Mouse (Mus musculus): Measurements from ENCODE around the gene Cse1l. TPM values are rescaled to one million over a fixed set of nuclear protein-coding genes. Genes with fewer than 3 reads are reported as not detected.

Cse1l gene
- polyA plus RNA-seq, 1 experiment from 2014 or later, result 99.4 TPM

GRCm38 (mm10) chr2:166906523-166907182 is 813 bp downstream of the Cse1l start:
- H3K9ac ChIP-seq, result peak overlapping the region; percentile 87
- ATAC-seq (replicated peaks), result no peak; the same call in 1 of the 2 replicates
- H3K4me3 ChIP-seq, result peak overlapping the region; percentile 92
- H3K9me3 ChIP-seq, result no peaks in the 10 kb centered on the region
- H3K27me3 ChIP-seq (replicated peaks), result no peaks in the 10 kb centered on the region
- under 1% methylated on average over 28 of the region's 28 CpGs for WGBS
- peaks cover 11% of the 10 kb centered on the region for H3K4me1 ChIP-seq
- H3K36me3 ChIP-seq (replicated peaks), result no peaks in the 10 kb centered on the region
- H3K4me2 ChIP-seq, result peak overlapping the region; percentile 86
- H3K27ac ChIP-seq, result peak overlapping the region; percentile 97

- peaks cover 11% of the 10 kb centered on the region for H3K4me1 ChIP-seq
- no peak for ATAC-seq (replicated peaks)
- no peaks in the 10 kb centered on the region for H3K36me3 ChIP-seq (replicated peaks)
- WGBS, result 96% methylated on average over 3 of the region's 3 CpGs
- H3K9ac ChIP-seq, result no peak overlapping the region
- no peak overlapping the region for H3K4me2 ChIP-seq
- H3K27me3 ChIP-seq (replicated peaks), result no peaks in the 10 kb centered on the region
- no peak overlapping the region for H3K27ac ChIP-seq
- H3K9me3 ChIP-seq, result no peaks in the 10 kb centered on the region
- no peak overlapping the region for H3K4me3 ChIP-seq
These were observed 3.9 kb downstream of the Cse1l start for GRCm38 (mm10) chr2:166909729-166910128.

DNA sequence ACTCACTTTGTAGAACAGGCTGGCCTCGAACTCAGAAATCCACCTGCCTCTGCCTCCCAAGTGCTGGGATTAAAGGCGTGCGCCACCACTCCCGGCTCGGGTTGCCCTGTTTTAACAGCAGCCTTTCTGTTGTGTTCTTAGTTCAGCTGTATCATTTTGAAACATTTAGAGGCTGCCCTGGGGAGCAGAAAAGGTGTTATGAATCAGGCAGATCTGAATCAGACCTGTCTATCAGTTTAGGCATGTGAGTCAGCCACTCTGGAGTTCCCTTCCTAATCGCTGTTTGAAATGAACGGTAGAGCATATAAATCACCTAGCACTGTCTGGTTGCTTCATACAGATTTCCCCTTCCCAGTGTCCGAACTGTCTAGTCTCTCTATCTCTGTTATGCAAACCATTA is 4.7 kb downstream of the Cse1l start:
- Histone ChIP-seq H3K9me3 (no peaks in the 10 kb centered on the region), H3K4me2 (no peak overlapping the region), H3K36me3 (replicated peaks) (no peaks in the 10 kb centered on the region), H3K27me3 (replicated peaks) (no peaks in the 10 kb centered on the region), H3K27ac (no peak overlapping the region), H3K4me1 (peaks cover 11% of the 10 kb centered on the region), H3K9ac (no peak overlapping the region), H3K4me3 (no peak overlapping the region)
- no peak for ATAC-seq (replicated peaks)
- WGBS, result 95% methylated on average over 8 of the region's 8 CpGs

DNA sequence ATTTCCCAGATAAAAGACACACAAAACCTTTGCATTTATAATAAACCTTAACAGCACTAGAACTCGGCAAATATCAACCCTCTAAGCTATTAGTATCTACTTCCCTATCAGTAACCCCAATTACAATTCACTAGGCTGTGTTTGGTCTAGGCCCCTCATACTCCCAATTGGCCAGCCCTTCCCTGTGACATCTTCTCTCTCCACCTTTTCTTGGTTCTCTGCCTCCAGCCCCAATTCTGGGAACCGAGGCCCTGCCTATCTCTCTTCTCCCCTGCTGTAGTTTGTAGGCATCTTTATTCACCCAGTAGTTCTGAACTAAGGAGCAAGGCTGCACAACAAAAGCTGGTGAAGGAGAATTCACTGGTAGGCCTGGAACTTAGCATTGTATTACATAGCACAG is 18.1 kb downstream of the Cse1l start:
- H3K9ac ChIP-seq, result no peak overlapping the region
- H3K9me3 ChIP-seq, result no peaks in the 10 kb centered on the region
- H3K27me3 ChIP-seq (replicated peaks), result no peaks in the 10 kb centered on the region
- no peaks in the 10 kb centered on the region for H3K4me1 ChIP-seq
- 89% methylated on average over 2 of the region's 2 CpGs for WGBS
- peaks cover 29% of the 10 kb centered on the region for H3K36me3 ChIP-seq (replicated peaks)
- no peak overlapping the region for H3K4me2 ChIP-seq
- H3K4me3 ChIP-seq, result no peak overlapping the region
- no peak overlapping the region for H3K27ac ChIP-seq
- no peak for ATAC-seq (replicated peaks)

GRCm38 (mm10) chr2:166933943-166934342 is 28.1 kb downstream of the Cse1l start:
- ATAC-seq (replicated peaks), result no peak
- H3K9ac ChIP-seq, result no peak overlapping the region

DNA sequence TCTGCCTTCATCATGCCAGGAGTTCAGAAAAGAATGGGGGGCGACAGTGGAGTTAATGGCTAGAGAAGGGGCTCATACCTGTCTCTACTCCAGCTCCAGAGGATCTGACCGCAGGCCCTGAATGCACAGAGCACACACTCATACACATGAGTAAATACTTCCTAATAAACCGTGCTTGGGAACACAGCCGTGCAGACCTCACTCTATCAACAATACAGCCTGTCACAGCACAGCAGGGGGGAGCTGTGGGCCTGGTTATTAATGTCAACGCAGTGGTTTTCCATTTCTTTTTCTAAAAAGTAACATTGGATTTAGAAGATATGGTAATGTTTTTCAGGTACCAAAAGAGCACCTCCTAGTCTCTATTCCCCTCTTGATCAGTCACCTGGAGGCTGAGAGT is 28.6 kb downstream of the Cse1l start:
- Histone ChIP-seq H3K36me3 (replicated peaks) (peaks cover 41% of the 10 kb centered on the region), H3K4me1 (no peaks in the 10 kb centered on the region), H3K4me2 (no peak overlapping the region), H3K9ac (no peak overlapping the region), H3K27me3 (replicated peaks) (no peaks in the 10 kb centered on the region), H3K4me3 (no peak overlapping the region), H3K27ac (no peak overlapping the region), H3K9me3 (no peaks in the 10 kb centered on the region)
- ATAC-seq (replicated peaks), result no peak
- 65% methylated on average over 5 of the region's 5 CpGs for WGBS

More at GRCm38 (mm10) chr2:166933943-166934342, 28.1 kb downstream of the Cse1l start:
- no peak overlapping the region for H3K4me3 ChIP-seq
- WGBS, result 95% methylated on average over 6 of the region's 6 CpGs
- peaks cover 42% of the 10 kb centered on the region for H3K36me3 ChIP-seq (replicated peaks)
- H3K27me3 ChIP-seq (replicated peaks), result no peaks in the 10 kb centered on the region
- H3K9me3 ChIP-seq, result no peaks in the 10 kb centered on the region
- no peak overlapping the region for H3K27ac ChIP-seq
- no peak overlapping the region for H3K4me2 ChIP-seq
- no peaks in the 10 kb centered on the region for H3K4me1 ChIP-seq

DNA sequence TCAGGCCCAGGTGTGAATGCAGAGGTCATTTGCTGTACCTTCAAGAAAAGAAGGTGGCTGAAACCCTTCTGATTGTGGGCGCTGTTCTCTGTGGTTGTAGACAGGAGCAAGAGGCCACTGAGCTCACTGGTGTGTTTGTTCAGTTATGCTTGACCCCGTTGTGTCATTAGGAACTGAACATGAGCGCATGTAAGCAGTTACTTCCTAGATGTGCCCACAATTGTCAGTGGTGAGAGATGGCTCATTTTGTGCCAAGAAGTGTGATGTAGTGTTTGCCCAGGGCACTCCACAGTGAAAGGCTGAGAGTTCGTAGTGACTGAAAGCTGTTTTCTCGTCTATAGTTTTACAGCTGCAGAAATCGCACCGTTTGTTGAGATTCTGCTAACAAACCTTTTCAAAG is 29.7 kb downstream of the Cse1l start:
- Histone ChIP-seq H3K27me3 (replicated peaks) (no peaks in the 10 kb centered on the region), H3K36me3 (replicated peaks) (peaks cover 38% of the 10 kb centered on the region), H3K27ac (no peak overlapping the region), H3K4me3 (no peak overlapping the region), H3K9me3 (no peaks in the 10 kb centered on the region), H3K9ac (no peak overlapping the region), H3K4me2 (no peak overlapping the region), H3K4me1 (no peaks in the 10 kb centered on the region)
- WGBS, result 95% methylated on average over 7 of the region's 7 CpGs
- ATAC-seq (replicated peaks), result no peak

- Histone ChIP-seq H3K4me3 (no peak overlapping the region), H3K9me3 (no peaks in the 10 kb centered on the region), H3K27me3 (replicated peaks) (no peaks in the 10 kb centered on the region), H3K4me1 (no peaks in the 10 kb centered on the region), H3K27ac (no peak overlapping the region), H3K9ac (no peak overlapping the region), H3K4me2 (no peak overlapping the region), H3K36me3 (replicated peaks) (peaks cover 44% of the 10 kb centered on the region)
- WGBS, result 88% methylated on average over 2 of the region's 2 CpGs
- no peak for ATAC-seq (replicated peaks)
These were observed 30.3 kb downstream of the Cse1l start for GRCm38 (mm10) chr2:166936166-166936565.

- no peak overlapping the region for H3K4me2 ChIP-seq
- 84% methylated on average over 2 of the region's 2 CpGs for WGBS
- no peaks in the 10 kb centered on the region for H3K27me3 ChIP-seq (replicated peaks)
- H3K9me3 ChIP-seq, result no peaks in the 10 kb centered on the region
- H3K4me1 ChIP-seq, result no peaks in the 10 kb centered on the region
- peaks cover 55% of the 10 kb centered on the region for H3K36me3 ChIP-seq (replicated peaks)
- no peak overlapping the region for H3K27ac ChIP-seq
- no peak for ATAC-seq (replicated peaks)
- no peak overlapping the region for H3K4me3 ChIP-seq
- no peak overlapping the region for H3K9ac ChIP-seq
These were observed 37.3 kb downstream of the Cse1l start for GRCm38 (mm10) chr2:166943146-166943545.

DNA sequence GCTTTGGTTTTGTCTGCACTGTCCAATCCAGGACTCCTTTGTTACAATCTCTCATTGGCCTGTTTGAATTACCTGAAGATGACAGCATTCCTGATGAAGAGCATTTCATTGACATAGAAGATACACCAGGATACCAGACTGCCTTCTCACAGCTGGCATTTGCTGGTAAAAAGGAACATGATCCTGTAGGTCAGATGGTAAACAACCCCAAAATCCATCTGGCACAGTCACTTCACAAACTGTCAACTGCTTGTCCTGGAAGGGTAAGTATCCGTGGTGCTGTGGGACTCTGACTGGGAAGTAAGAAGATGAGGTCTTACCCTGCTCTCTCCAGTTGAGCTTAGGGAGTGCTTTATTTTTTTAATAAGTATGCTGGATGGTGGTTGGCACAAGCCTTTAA is 38.5 kb downstream of the Cse1l start:
- no peak for ATAC-seq (replicated peaks)
- Histone ChIP-seq H3K27ac (no peak overlapping the region), H3K4me2 (no peak overlapping the region), H3K4me3 (no peak overlapping the region), H3K36me3 (replicated peaks) (peaks cover 63% of the 10 kb centered on the region), H3K4me1 (no peaks in the 10 kb centered on the region), H3K9ac (no peak overlapping the region), H3K9me3 (no peaks in the 10 kb centered on the region), H3K27me3 (replicated peaks) (no peaks in the 10 kb centered on the region)
- WGBS, result 86% methylated on average over 1 of the region's 1 CpGs

- Histone ChIP-seq H3K4me3 (no peak overlapping the region), H3K9me3 (no peaks in the 10 kb centered on the region), H3K4me2 (no peak overlapping the region), H3K27me3 (replicated peaks) (no peaks in the 10 kb centered on the region), H3K27ac (no peak overlapping the region), H3K9ac (no peak overlapping the region), H3K36me3 (replicated peaks) (peaks cover 70% of the 10 kb centered on the region), H3K4me1 (no peaks in the 10 kb centered on the region)
- no peak for ATAC-seq (replicated peaks)
- WGBS, result 71% methylated on average over 4 of the region's 4 CpGs
These were observed 39.6 kb downstream of the Cse1l start for GRCm38 (mm10) chr2:166945456-166945855.

GRCm38 (mm10) chr2:166948246-166948645 is 42.4 kb downstream of the Cse1l start:
- H3K9me3 ChIP-seq, result no peaks in the 10 kb centered on the region
- no peaks in the 10 kb centered on the region for H3K4me1 ChIP-seq
- H3K27me3 ChIP-seq (replicated peaks), result no peaks in the 10 kb centered on the region
- no peak overlapping the region for H3K9ac ChIP-seq
- H3K4me3 ChIP-seq, result no peak overlapping the region
- H3K36me3 ChIP-seq (replicated peaks), result peaks cover 74% of the 10 kb centered on the region
- no peak overlapping the region for H3K27ac ChIP-seq
- H3K4me2 ChIP-seq, result no peak overlapping the region
- WGBS, result 62% methylated on average over 1 of the region's 1 CpGs
- ATAC-seq (replicated peaks), result no peak

GRCm38 (mm10) chr2:166948936-166949335 is 43.1 kb downstream of the Cse1l start:
- peaks cover 80% of the 10 kb centered on the region for H3K36me3 ChIP-seq (replicated peaks)
- no peak overlapping the region for H3K4me2 ChIP-seq
- H3K9me3 ChIP-seq, result no peaks in the 10 kb centered on the region
- no peaks in the 10 kb centered on the region for H3K27me3 ChIP-seq (replicated peaks)
- no peaks in the 10 kb centered on the region for H3K4me1 ChIP-seq
- no peak for ATAC-seq (replicated peaks)
- H3K4me3 ChIP-seq, result no peak overlapping the region
- H3K27ac ChIP-seq, result no peak overlapping the region
- H3K9ac ChIP-seq, result no peak overlapping the region
- 88% methylated on average over 10 of the region's 10 CpGs for WGBS
